Mouse (Mus musculus) liver, embryonic 14.5 days (tissue): ENCODE data around the gene Bco1.

ENCODE experiments used
- CTCF ChIP-seq: IDR thresholded peaks from 2 replicates; pipeline ENCODE4 v1.5.1; 2016; ENCODE audit warnings: antibody characterized with exemption, low read depth, control low read depth
- EP300 ChIP-seq: IDR thresholded peaks from 2 replicates; pipeline ENCODE4 v1.6.1; 2016; ENCODE audit warnings: antibody characterized with exemption, low read depth

- TF ChIP-seq CTCF (peak; percentile 58), EP300 (no peak)
Observed at GRCm38 (mm10) chr8:117115676-117116446, 20.2 kb downstream of the Bco1 start.
